Mouse (Mus musculus) retina, embryonic 14.5 days (tissue): Measurements from ENCODE around the gene Otud5.
A peak's percentile ranks its signal among the peaks of the same experiment; 100 is the strongest.
"Not testable (repeated sequence)": the region's sequence is repeated elsewhere in the genome, so short reads cannot be mapped to it uniquely, and the experiment has no call there.

Experiments used
- DNase-seq: peaks from one replicate; pipeline ENCODE4 v3.0.0-alpha.2; 2015; ENCODE audit warnings: low spot score

Otud5 gene

DNA sequence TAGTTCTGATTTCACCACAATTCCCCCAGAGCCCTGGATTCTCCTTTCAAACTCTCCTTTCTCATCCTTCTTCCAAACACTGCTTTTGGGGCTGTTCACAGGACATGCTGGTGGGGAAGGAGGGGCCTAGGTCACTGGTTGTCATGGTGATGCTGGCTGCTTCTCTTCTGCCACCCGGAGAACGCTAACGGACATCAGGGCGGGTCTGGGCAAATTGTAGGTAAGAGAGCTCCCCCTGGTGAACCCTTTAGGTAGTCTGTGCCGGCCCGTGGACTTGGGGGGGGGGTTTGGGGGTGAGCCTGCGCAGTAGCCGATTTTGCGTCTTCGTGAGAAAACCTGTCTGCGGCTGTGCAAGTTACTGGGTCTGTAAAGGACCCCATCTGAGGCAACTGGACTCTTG lies 38.7 kb downstream of the Otud5 start:
- DNase-seq: peak; percentile 82

GRCm38 (mm10) chrX:7883841-7884567 lies 42.8 kb downstream of the Otud5 start, which contains the start of gene Slc35a2:
TSS of gene Slc35a2 (plus strand) at chrX:7884028.
- peak; percentile 77 for DNase-seq

- DNase-seq: no peak
Observed at GRCm38 (mm10) chrX:7898211-7898610, 57.0 kb downstream of the Otud5 start.

DNA sequence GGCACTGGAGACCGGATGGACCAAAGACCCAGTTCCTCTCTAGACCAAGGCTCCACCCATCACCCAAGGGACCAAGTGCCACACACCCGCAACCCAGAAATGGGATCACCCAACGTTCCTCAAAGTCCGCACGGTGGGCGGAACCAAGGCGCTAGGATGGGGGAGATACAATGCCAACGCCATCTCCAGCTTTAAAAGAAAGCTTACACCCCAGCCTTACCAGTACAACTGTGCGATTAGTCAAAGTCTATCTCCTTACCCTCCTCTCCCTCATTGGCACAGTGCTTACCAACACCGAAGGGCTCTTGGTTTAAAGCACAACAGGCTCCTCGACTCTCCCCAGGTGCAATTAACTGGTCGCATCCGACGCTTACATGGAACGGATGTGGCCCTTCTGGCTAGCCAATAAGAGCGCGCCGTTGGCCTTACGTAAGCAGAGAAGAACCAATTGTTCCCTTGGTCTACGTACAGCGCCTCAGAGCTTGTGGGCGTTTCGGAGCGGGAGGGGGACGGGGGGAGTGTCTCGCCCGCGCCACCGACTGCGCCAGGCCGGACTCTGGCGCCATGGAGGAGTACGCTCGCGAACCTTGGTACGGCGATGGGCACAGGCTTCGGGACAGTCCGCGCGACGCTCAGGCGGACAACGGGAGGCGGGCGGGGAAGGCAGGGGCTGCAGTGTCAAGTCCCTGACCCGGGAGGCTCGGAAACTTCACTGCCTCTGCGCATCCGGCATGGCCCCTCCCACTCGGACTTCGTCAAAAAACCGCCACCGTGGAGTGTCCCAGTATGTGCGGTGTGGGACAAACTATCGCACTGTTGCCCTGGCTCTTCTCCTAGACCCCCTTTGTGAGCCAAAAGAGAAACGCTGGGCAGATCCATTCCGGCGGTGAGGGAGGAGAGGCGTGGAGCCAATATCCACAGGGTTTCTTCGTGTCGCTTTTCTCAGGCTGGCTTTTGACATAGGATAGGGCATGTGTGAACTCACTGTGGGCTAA lies 58.0 kb downstream of the Otud5 start, which contains the start of the genes Pqbp1 and Timm17b:
Pqbp1 (minus strand) TSS at position 390 of the 995 bp plus-strand sequence.
Timm17b (plus strand) TSS at position 478 of the 995 bp plus-strand sequence.
- DNase-seq: peak; percentile 87

- DNase-seq: no peak
Observed at GRCm38 (mm10) chrX:7904441-7904840, 63.3 kb downstream of the Otud5 start.

DNA sequence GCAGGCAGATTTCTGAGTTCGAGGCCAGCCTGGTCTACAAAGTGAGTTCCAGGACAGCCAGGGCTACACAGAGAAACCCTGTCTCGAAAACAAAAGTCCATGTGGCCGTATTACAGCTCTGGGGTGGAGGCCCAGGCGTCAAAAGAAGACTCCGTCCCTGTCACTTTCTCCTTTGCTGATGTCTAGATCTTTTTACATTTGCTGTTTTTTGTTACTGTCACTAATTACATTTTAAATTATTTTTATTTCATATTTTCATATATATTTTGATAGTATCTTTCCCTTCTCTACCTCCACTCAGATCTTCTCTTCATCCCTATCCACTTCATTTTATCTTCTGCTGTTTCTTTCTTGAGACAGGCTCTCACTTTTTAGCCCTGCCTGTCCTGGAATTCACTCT lies 66.6 kb downstream of the Otud5 start, which contains the start of gene Gm10491:
Gm10491 (minus strand) TSS at position 101 of the 400 bp plus-strand sequence.
- no peak for DNase-seq

- DNase-seq: not testable (repeated sequence)
Observed at GRCm38 (mm10) chrX:7909242-7909641, 68.1 kb downstream of the Otud5 start, which contains the start of gene Gm10490. TSS of gene Gm10490 (plus strand) at chrX:7909542.

- no peak for DNase-seq
Observed at GRCm38 (mm10) chrX:7910473-7910872, 69.3 kb downstream of the Otud5 start.

DNA sequence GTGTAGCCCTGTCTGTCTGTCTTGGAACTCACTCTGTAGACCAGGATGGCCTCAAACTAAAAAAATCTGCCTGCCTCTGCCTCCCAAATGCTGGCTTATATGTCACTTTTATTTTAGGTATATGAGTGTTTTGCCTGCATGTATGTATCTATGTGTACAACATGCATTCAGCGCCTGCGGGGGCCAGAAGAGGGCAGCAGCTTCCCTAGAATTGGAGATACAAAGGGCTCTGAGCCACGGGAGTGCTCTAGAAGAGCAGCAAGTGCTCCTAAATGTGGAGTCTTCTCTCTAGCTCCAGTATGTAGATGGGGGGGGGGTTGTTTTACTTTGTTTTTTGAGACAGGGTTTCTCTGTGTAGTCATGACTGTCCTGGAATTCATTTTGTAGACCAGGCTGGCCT lies 74.5 kb downstream of the Otud5 start:
- DNase-seq: not testable (repeated sequence)

DNA sequence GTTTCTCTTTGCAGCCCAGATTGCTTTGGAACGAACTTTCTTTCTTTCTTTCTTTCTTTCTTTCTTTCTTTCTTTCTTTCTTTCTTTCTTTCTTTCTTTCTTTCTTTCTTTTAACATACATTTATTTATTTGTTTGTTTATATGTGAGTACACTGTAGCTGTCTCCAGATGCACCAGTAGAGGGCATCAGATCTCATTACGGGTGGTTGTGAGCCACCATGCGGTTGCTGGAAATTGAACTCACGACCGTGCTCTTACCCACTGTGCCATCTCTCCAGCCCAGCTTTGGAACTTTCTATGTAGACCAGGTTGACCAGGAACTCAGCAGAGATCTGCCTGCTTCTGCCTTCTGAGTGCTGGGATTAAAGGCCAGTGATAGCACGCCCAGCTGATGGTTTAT lies 76.8 kb downstream of the Otud5 start:
- DNase-seq: not testable (repeated sequence)

DNA sequence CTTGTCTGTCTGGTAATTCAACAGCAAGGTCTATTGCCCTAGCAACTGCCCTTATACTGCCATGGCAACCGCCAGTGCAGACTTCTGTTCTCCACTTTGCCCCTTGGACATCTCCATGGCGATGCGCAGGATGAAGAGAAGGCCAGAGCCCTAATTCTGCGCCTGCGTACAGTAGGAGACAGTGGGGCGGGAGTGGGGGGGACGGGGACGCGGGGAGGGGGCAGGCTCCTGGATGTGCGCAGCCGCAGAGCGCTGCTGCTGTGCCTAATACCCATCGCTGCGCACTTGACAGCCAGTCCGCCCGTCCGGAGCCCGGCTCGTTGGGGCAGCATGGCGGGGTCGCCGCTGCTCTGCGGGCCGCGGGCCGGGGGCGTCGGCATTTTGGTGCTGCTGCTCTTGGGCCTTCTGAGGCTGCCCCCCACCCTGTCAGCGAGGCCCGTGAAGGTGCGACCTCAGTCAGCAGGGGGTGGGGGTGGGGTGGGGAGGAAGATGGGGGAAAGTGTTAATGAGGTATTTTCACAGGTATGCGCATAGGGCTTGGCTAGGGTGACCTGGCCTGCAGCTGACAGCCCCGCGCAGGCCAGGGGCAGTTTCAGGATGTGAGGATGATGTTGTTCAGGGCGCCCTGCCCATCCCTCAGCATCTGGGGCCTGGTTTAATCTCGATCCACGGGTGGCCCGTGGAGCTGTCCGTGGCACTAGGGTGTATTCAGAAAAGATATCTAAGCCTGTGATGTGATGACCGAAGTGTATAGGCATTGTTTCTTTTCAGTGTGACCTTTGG lies 78.6 kb downstream of the Otud5 start, which contains the start of gene Pcsk1n:
Pcsk1n (plus strand) TSS at position 222 of the 783 bp plus-strand sequence.
- DNase-seq: peak; percentile 79

DNA sequence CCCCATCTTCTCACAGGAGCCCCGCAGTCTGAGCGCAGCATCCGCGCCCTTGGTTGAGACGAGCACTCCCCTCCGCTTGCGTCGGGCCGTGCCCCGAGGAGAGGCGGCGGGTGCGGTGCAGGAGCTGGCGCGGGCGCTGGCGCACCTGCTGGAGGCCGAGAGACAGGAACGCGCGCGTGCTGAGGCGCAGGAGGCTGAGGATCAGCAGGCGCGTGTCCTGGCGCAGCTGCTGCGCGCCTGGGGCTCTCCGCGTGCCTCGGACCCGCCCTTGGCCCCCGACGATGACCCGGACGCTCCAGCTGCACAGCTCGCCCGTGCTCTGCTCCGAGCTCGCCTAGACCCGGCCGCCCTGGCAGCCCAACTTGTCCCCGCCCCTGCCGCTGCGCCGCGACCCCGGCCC lies 80.9 kb downstream of the Otud5 start:
- peak; percentile 23 for DNase-seq
